Mouse (Mus musculus) stomach, embryonic 14.5 days (tissue): ENCODE results near the gene Ntrk2. TPM values are rescaled to one million over a fixed set of nuclear protein-coding genes. Genes with fewer than 3 reads are reported as not detected.

Experiments used
- ATAC-seq: fragments of 200-750 bp; cut with Nextera tagmentation; 2 replicates; pipeline ENCODE4 v1.8.0; 2017; ENCODE audit warnings: low read depth, moderate TSS enrichment; ENCODE audit not compliant: insufficient number of reproducible peaks, insufficient read depth, low FRiP score
- H3K27ac ChIP-seq: fragments of 300-500 bp; sonication (generic); 2 replicates; pipeline ENCODE4 v1.5.1; 2014; ENCODE audit warnings: mild to moderate bottlenecking, low read length, moderate library complexity, mixed read lengths
- H3K27me3 ChIP-seq: fragments of 300-500 bp; sonication (generic); 2 replicates; pipeline ENCODE4 v1.6.1; 2014; ENCODE audit warnings: low read length, control low read depth, mixed read lengths; ENCODE audit not compliant: control insufficient read depth, insufficient read depth
- H3K36me3 ChIP-seq: fragments of 300-500 bp; sonication (generic); 2 replicates; pipeline ENCODE4 v1.6.1; 2014; ENCODE audit warnings: mild to moderate bottlenecking, control low read depth, low read length, moderate library complexity, mixed read lengths; ENCODE audit not compliant: control insufficient read depth, insufficient read depth
- H3K4me1 ChIP-seq: fragments of 300-500 bp; sonication (generic); 2 replicates; pipeline ENCODE4 v1.6.1; 2014; ENCODE audit warnings: low read length, control low read depth, mixed read lengths; ENCODE audit not compliant: control insufficient read depth, insufficient read depth
- H3K4me2 ChIP-seq: fragments of 300-500 bp; sonication (generic); replicated peaks from 2 replicates; pipeline ENCODE4 v1.6.1; 2014; ENCODE audit warnings: low read depth, low read length, control low read depth
- H3K4me3 ChIP-seq: fragments of 300-500 bp; sonication (generic); 2 replicates; pipeline ENCODE4 v1.5.1; 2014; ENCODE audit warnings: low read depth, low read length, control low read depth
- H3K9ac ChIP-seq: fragments of 300-500 bp; sonication (generic); replicated peaks from 2 replicates; pipeline ENCODE4 v1.6.1; 2014; ENCODE audit warnings: low read depth, mild to moderate bottlenecking, control low read depth, low read length, moderate library complexity, mixed read lengths
- H3K9me3 ChIP-seq: fragments of 300-500 bp; sonication (generic); 2 replicates; pipeline ENCODE4 v1.6.1; 2016; ENCODE audit warnings: low read depth, low read length, control low read depth; ENCODE audit not compliant: control insufficient read depth
- WGBS: fragments of 180-500 bp; shearing (Covaris S2); extraction: QIAGEN DNeasy Blood & Tissue Kit; methylation state at CpG from one replicate; pipeline ENCODE4 v1.1.7; 2014; 5-methylcytosine and 5-hydroxymethylcytosine counted together
- polyA plus RNA-seq: library from polyadenylated mRNA; unstranded; fragments of >200 nt; fragmentation: Nextera tagmentation; extraction: Ambion mirVana; gene quantifications from 2 replicates; pipeline ENCODE4 v1.2.1, GENCODE M21; 2014

Ntrk2 gene
- polyA plus RNA-seq, 1 experiment from 2014 or later: 2.3 TPM

DNA sequence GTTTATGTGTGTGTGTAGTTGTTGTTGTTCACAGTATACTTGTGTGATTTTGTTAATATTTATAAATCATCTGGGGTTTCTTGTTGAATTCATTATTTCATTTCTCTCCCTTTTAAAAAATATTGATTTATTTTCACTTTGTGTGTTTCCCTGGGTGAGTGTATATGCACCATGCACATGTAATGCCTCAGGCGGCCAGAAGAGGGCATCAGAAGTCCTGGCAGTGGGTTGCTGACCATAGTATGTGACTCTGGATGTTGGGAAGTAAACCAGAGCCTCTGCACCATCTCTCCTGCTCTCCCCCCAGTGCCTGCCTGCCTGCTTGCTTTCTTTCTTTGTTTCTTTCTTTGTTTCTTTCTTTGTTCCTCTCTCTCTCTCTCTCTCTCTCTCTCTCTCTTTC lies 2.5 kb upstream of the Ntrk2 start:
- whole genome bisulfite sequencing: 21% methylated on average over 1 of the region's 1 CpGs
- no peak overlapping the region for H3K4me2 ChIP-seq

GRCm38 (mm10) chr13:58805833-58806232 lies 536 bp upstream of the Ntrk2 start:
- Histone ChIP-seq H3K4me2 (no peak overlapping the region), H3K27me3 (peaks cover 33% of the 10 kb centered on the region), H3K9me3 (no peaks in the 10 kb centered on the region; the same call in 1 of the 2 replicates), H3K4me3 (no peak overlapping the region), H3K27ac (no peak overlapping the region), H3K36me3 (no peaks in the 10 kb centered on the region), H3K4me1 (no peaks in the 10 kb centered on the region), H3K9ac (no peak overlapping the region)
- no peak for ATAC-seq
- 80% methylated on average over 11 of the region's 11 CpGs for WGBS

More for the DNA sequence above, 2.5 kb upstream of the Ntrk2 start:
- no peak overlapping the region for H3K4me3 ChIP-seq
- H3K27me3 ChIP-seq: peaks cover 25% of the 10 kb centered on the region
- no peaks in the 10 kb centered on the region; the same call in 1 of the 2 replicates for H3K9me3 ChIP-seq
- no peak for ATAC-seq
- no peaks in the 10 kb centered on the region for H3K4me1 ChIP-seq
- no peaks in the 10 kb centered on the region for H3K36me3 ChIP-seq
- no peak overlapping the region for H3K9ac ChIP-seq
- H3K27ac ChIP-seq: no peak overlapping the region

DNA sequence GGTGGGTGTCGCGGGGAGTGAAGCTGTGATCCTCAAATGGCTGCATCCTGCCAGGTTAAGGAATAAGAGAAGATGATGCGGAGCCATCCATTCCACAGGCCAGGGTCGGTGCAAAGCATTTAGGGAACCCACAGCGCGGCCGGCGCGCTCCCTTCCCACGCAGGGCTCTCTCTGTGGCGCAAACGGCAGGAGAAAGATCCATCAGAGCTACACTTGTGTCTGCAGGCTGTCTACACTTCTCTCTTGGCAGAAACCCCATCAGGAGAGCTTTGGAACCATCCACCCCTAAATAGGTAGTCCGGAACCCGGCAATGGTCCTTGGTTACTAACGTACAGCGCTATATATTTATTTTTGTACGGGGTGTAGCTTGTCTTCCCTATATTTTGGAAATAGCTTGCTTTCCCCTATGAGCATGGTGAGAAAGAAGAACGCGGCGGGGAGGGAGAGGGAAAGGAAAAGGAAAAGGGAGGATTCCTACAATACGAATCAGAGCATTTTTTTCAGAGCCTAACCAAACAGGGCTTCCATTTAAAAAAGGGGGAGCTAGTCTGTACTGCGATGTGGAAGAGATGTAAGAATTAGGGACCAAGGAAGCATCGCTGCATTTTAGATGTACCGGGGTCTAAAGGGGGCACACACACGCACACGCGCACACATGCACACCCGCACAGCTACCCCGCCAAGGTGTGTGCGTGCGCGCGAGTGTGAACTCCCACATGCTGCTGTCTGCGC lies 693 bp downstream of the Ntrk2 start:
- Histone ChIP-seq H3K4me1 (no peaks in the 10 kb centered on the region), H3K27ac (no peak overlapping the region), H3K4me2 (peak overlapping the region; percentile 89), H3K36me3 (no peaks in the 10 kb centered on the region), H3K9me3 (no peaks in the 10 kb centered on the region; the same call in 1 of the 2 replicates), H3K4me3 (peak overlapping the region; percentile 51), H3K27me3 (peaks cover 33% of the 10 kb centered on the region), H3K9ac (no peak overlapping the region; the same call in 1 of the 2 replicates)
- WGBS: under 1% methylated on average over 29 of the region's 34 CpGs
- 0 out of 2 replicates have a peak, but pooled peaks have one; percentile 23 for ATAC-seq

- Histone ChIP-seq H3K4me1 (no peaks in the 10 kb centered on the region), H3K4me3 (peak overlapping the region; percentile 51), H3K4me2 (peak overlapping the region; percentile 89), H3K27me3 (peaks cover 33% of the 10 kb centered on the region), H3K27ac (no peak overlapping the region), H3K9me3 (no peaks in the 10 kb centered on the region; the same call in 1 of the 2 replicates), H3K9ac (peak overlapping the region; percentile 21; the same call in 1 of the 2 replicates), H3K36me3 (no peaks in the 10 kb centered on the region)
- under 1% methylated on average over 47 of the region's 50 CpGs for WGBS
- ATAC-seq: peak; percentile 33; the same call in 1 of the 2 replicates
These were observed 1.4 kb downstream of the Ntrk2 start for GRCm38 (mm10) chr13:58807629-58808363.

DNA sequence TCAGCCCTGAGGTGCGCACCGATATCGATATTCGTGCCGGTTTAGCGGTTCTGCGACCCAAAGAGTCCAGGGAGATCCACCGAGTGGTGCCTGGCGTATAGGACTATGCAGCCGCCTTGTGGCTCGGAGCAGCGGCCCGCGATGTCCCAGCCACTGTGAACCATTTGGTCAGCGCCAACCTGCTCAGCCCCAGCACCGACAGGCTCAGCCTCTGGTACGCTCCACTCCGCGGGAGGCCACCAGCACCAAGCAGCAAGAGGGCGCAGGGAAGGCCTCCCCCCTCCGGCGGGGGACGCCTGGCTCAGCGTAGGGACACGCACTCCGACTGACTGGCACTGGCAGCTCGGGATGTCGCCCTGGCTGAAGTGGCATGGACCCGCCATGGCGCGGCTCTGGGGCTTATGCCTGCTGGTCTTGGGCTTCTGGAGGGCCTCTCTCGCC lies 2.0 kb downstream of the Ntrk2 start:
- ATAC-seq: peak; percentile 28; the same call in 1 of the 2 replicates
- Histone ChIP-seq H3K27me3 (peaks cover 33% of the 10 kb centered on the region), H3K9me3 (no peaks in the 10 kb centered on the region; the same call in 1 of the 2 replicates), H3K4me2 (peak overlapping the region; percentile 89), H3K4me3 (peak overlapping the region; percentile 51), H3K9ac (peak overlapping the region; percentile 21; the same call in 1 of the 2 replicates), H3K27ac (no peak overlapping the region), H3K36me3 (no peaks in the 10 kb centered on the region), H3K4me1 (no peaks in the 10 kb centered on the region)
- WGBS: under 1% methylated on average over 32 of the region's 32 CpGs

- Histone ChIP-seq H3K27me3 (peaks cover 33% of the 10 kb centered on the region), H3K9me3 (no peaks in the 10 kb centered on the region), H3K9ac (no peak overlapping the region), H3K4me2 (peak overlapping the region; percentile 10), H3K4me3 (no peak overlapping the region), H3K27ac (no peak overlapping the region), H3K36me3 (no peaks in the 10 kb centered on the region), H3K4me1 (no peaks in the 10 kb centered on the region)
- ATAC-seq: no peak
- WGBS: 85% methylated on average over 8 of the region's 8 CpGs
These were observed 3.6 kb downstream of the Ntrk2 start for GRCm38 (mm10) chr13:58809930-58810329.

GRCm38 (mm10) chr13:58824752-58825151 lies 18.4 kb downstream of the Ntrk2 start:
- no peak for ATAC-seq
- H3K27me3 ChIP-seq: no peaks in the 10 kb centered on the region
- H3K4me2 ChIP-seq: no peak overlapping the region
- no peak overlapping the region for H3K27ac ChIP-seq
- H3K9ac ChIP-seq: no peak overlapping the region
- 91% methylated on average over 7 of the region's 7 CpGs for WGBS
- H3K4me1 ChIP-seq: no peaks in the 10 kb centered on the region
- H3K36me3 ChIP-seq: no peaks in the 10 kb centered on the region
- no peak overlapping the region for H3K4me3 ChIP-seq
- H3K9me3 ChIP-seq: no peaks in the 10 kb centered on the region

GRCm38 (mm10) chr13:58826356-58827197 lies 20.2 kb downstream of the Ntrk2 start:
- Histone ChIP-seq H3K4me3 (no peak overlapping the region), H3K36me3 (no peaks in the 10 kb centered on the region), H3K27me3 (no peaks in the 10 kb centered on the region), H3K9me3 (no peaks in the 10 kb centered on the region), H3K4me1 (no peaks in the 10 kb centered on the region), H3K9ac (no peak overlapping the region), H3K4me2 (no peak overlapping the region), H3K27ac (no peak overlapping the region)
- ATAC-seq: no peak
- WGBS: 75% methylated on average over 14 of the region's 14 CpGs
